Mouse (Mus musculus) hindbrain, postnatal 0 days (tissue): ENCODE data around the gene Tfcp2l1. TPM values are rescaled to one million over a fixed set of nuclear protein-coding genes. Genes with fewer than 3 reads are reported as not detected.

ENCODE experiments used
- ATAC-seq: fragments of 200-750 bp; cut with Nextera tagmentation; 2 replicates; pipeline ENCODE4 v1.8.0; 2017; ENCODE audit warnings: mild to moderate bottlenecking, moderate TSS enrichment, moderate library complexity
- DNase-seq: peaks from one replicate; pipeline ENCODE4 v3.0.0-alpha.2; 2015; ENCODE audit warnings: low spot score
- H3K27ac ChIP-seq: fragments of 300-500 bp; sonication (generic); 2 replicates; pipeline ENCODE4 v1.5.1; 2014; ENCODE audit warnings: mild to moderate bottlenecking
- H3K27me3 ChIP-seq: fragments of 300-500 bp; sonication (generic); 2 replicates; pipeline ENCODE4 v1.6.1; 2014; ENCODE audit warnings: low read length, mixed read lengths; ENCODE audit not compliant: insufficient read depth
- H3K36me3 ChIP-seq: fragments of 300-500 bp; sonication (generic); 2 replicates; pipeline ENCODE4 v1.6.1; 2014; ENCODE audit warnings: low read length, mixed read lengths; ENCODE audit not compliant: insufficient read depth
- H3K4me1 ChIP-seq: fragments of 300-500 bp; sonication (generic); 2 replicates; pipeline ENCODE4 v1.6.1; 2014; ENCODE audit warnings: antibody characterized with exemption, low read length, mixed read lengths; ENCODE audit not compliant: insufficient read depth
- H3K4me2 ChIP-seq: fragments of 300-500 bp; sonication (generic); 2 replicates; pipeline ENCODE4 v1.6.1; 2014; ENCODE audit warnings: low read depth, mild to moderate bottlenecking, low read length, moderate library complexity, mixed read lengths
- H3K4me3 ChIP-seq: fragments of 300-500 bp; sonication (generic); 2 replicates; pipeline ENCODE4 v1.5.1; 2014; ENCODE audit warnings: low read length
- H3K9ac ChIP-seq: fragments of 300-500 bp; sonication (generic); replicated peaks from 2 replicates; pipeline ENCODE4 v1.6.1; 2014; ENCODE audit warnings: mild to moderate bottlenecking, low read length, moderate library complexity, mixed read lengths
- H3K9me3 ChIP-seq: fragments of 300-500 bp; sonication (generic); 2 replicates; pipeline ENCODE4 v1.6.1; 2016; ENCODE audit warnings: low read length, mixed read lengths
- CTCF ChIP-seq: IDR thresholded peaks from 2 replicates; pipeline ENCODE4 v1.5.1; 2016; ENCODE audit warnings: antibody characterized with exemption, control low read depth, low read depth
- WGBS: fragments of 180-500 bp; shearing (Covaris S2); extraction: QIAGEN DNeasy Blood & Tissue Kit; methylation state at CpG from one replicate; pipeline ENCODE4 v1.1.7; 2014; 5-methylcytosine and 5-hydroxymethylcytosine counted together
- polyA plus RNA-seq: library from polyadenylated mRNA; unstranded; fragments of >200 nt; fragmentation: Nextera tagmentation; extraction: Ambion mirVana; gene quantifications from 2 replicates; pipeline ENCODE4 v1.2.1, GENCODE M21; 2015
- total RNA-seq: library from RNA; depleted of rRNA; stranded (reverse); fragments of >200 nt; gene quantifications from 2 replicates; pipeline ENCODE4 v1.2.3, GENCODE M21; 2014

Gene Tfcp2l1
- total and polyA plus RNA-seq, 2 experiments from 2014 or later, result 0.90 to 2.3 TPM

GRCm38 (mm10) chr1:118626452-118626851 is 1.3 kb upstream of the Tfcp2l1 start:
- ATAC-seq (no peak), DNase-seq (no peak)
- Histone ChIP-seq H3K27me3 (no peaks in the 10 kb centered on the region), H3K27ac (no peak overlapping the region), H3K4me1 (peaks cover 3% of the 10 kb centered on the region; the same call in 1 of the 2 replicates), H3K36me3 (no peaks in the 10 kb centered on the region), H3K4me2 (no peak overlapping the region), H3K9ac (no peak overlapping the region), H3K4me3 (no peak overlapping the region), H3K9me3 (no peaks in the 10 kb centered on the region)
- 80% methylated on average over 2 of the region's 2 CpGs for WGBS
- no peak for TF ChIP-seq CTCF

GRCm38 (mm10) chr1:118633415-118633980 is 5.8 kb downstream of the Tfcp2l1 start:
- H3K9ac ChIP-seq, result no peak overlapping the region
- TF ChIP-seq CTCF, result no peak
- H3K4me1 ChIP-seq, result no peaks in the 10 kb centered on the region
- DNase-seq (no peak), ATAC-seq (no peak)
- H3K36me3 ChIP-seq, result no peaks in the 10 kb centered on the region
- H3K4me3 ChIP-seq, result no peak overlapping the region
- no peaks in the 10 kb centered on the region for H3K27me3 ChIP-seq
- H3K9me3 ChIP-seq, result no peaks in the 10 kb centered on the region
- H3K4me2 ChIP-seq, result no peak overlapping the region
- WGBS, result 80% methylated on average over 4 of the region's 4 CpGs
- no peak overlapping the region for H3K27ac ChIP-seq

GRCm38 (mm10) chr1:118642296-118642999 is 14.7 kb downstream of the Tfcp2l1 start:
- DNase-seq (no peak), ATAC-seq (no peak)
- Histone ChIP-seq H3K27ac (no peak overlapping the region), H3K36me3 (no peaks in the 10 kb centered on the region), H3K4me3 (no peak overlapping the region), H3K4me2 (no peak overlapping the region), H3K9ac (no peak overlapping the region), H3K9me3 (no peaks in the 10 kb centered on the region), H3K27me3 (no peaks in the 10 kb centered on the region), H3K4me1 (no peaks in the 10 kb centered on the region)
- no peak for TF ChIP-seq CTCF
- WGBS, result 57% methylated on average over 2 of the region's 2 CpGs

- Histone ChIP-seq H3K4me3 (no peak overlapping the region), H3K27ac (no peak overlapping the region), H3K27me3 (no peaks in the 10 kb centered on the region), H3K9me3 (no peaks in the 10 kb centered on the region), H3K36me3 (no peaks in the 10 kb centered on the region), H3K9ac (no peak overlapping the region), H3K4me2 (no peak overlapping the region), H3K4me1 (no peaks in the 10 kb centered on the region)
- ATAC-seq, result no peak
- TF ChIP-seq CTCF, result no peak
- 35% methylated on average over 9 of the region's 9 CpGs for WGBS
- no peak for DNase-seq
Measured at GRCm38 (mm10) chr1:118643138-118643979, 15.6 kb downstream of the Tfcp2l1 start.

DNA sequence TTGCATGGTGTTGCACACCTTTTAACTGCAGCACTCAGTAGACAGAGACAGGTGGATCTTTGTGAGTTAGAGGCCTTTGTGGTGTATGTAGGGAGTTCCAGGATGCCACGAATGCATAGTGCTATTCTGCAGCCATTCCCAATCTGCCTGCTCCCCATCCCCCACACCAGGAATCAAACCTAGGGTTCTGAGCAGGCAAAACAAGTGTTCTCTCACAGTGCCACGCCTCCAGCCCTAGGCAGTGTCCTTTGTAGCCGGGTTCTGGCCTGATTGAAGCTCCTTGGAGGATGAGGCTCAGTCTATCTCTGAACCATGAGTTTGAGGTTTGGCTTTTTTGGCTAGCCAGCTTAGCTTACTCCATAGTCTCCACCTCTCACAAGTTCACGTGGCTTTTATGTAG is 18.0 kb downstream of the Tfcp2l1 start:
- Histone ChIP-seq H3K4me1 (no peaks in the 10 kb centered on the region; the same call in 1 of the 2 replicates), H3K27ac (no peak overlapping the region), H3K4me2 (no peak overlapping the region), H3K9me3 (no peaks in the 10 kb centered on the region), H3K4me3 (no peak overlapping the region), H3K36me3 (no peaks in the 10 kb centered on the region), H3K9ac (no peak overlapping the region), H3K27me3 (no peaks in the 10 kb centered on the region)
- DNase-seq (no peak), ATAC-seq (no peak)
- 60% methylated on average over 4 of the region's 4 CpGs for WGBS
- TF ChIP-seq CTCF, result no peak

DNA sequence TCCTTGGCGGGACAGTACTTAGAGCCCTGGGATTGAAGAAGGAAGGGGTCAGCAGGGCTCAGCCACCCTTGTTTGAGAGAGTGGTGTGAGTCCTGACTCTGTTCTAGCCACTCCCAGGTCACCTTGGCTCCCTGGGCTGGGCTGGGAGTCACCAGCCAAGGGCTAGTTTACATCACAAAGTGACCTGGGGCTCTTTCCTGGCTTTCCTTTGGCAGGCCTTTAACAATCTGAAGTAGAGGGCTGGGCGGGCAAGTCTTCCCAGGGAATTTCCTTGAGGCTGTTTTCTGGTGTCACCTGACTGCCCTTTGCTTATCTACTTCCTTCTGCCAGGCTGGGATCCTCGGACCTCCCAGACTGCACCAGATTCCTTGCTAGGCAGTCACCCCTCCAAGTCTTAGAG is 20.3 kb downstream of the Tfcp2l1 start:
- Histone ChIP-seq H3K27me3 (no peaks in the 10 kb centered on the region), H3K9ac (no peak overlapping the region), H3K9me3 (no peaks in the 10 kb centered on the region), H3K4me3 (no peak overlapping the region), H3K4me2 (no peak overlapping the region), H3K4me1 (no peaks in the 10 kb centered on the region; the same call in 1 of the 2 replicates), H3K36me3 (no peaks in the 10 kb centered on the region), H3K27ac (no peak overlapping the region)
- TF ChIP-seq CTCF, result no peak
- no peak for ATAC-seq
- DNase-seq, result no peak
- WGBS, result 28% methylated on average over 3 of the region's 3 CpGs
